Mouse (Mus musculus): ENCODE data around the gene Mvb12b. TPM values are rescaled to one million over a fixed set of nuclear protein-coding genes. Genes with fewer than 3 reads are reported as not detected.
"Not testable (repeated sequence)": the region's sequence is repeated elsewhere in the genome, so short reads cannot be mapped to it uniquely, and the experiment has no call there.

Mvb12b gene
- polyA plus RNA-seq, 1 experiment from 2014 or later, result 67.0 TPM

- H3K4me3 ChIP-seq, result no peak overlapping the region
- no peaks in the 10 kb centered on the region for H3K4me1 ChIP-seq
- H3K27ac ChIP-seq, result no peak overlapping the region
- no peaks in the 10 kb centered on the region for H3K36me3 ChIP-seq (replicated peaks)
- H3K9ac ChIP-seq, result no peak overlapping the region
- H3K27me3 ChIP-seq (replicated peaks), result no peaks in the 10 kb centered on the region
- no peak for ATAC-seq (replicated peaks)
- 78% methylated on average over 3 of the region's 3 CpGs for WGBS
- no peak overlapping the region for H3K4me2 ChIP-seq
- H3K9me3 ChIP-seq, result no peaks in the 10 kb centered on the region
Observed at GRCm38 (mm10) chr2:33914334-33914733, 26.6 kb upstream of the Mvb12b start.

- H3K9me3 ChIP-seq; H3K4me2 ChIP-seq; H3K9ac ChIP-seq; H3K36me3 ChIP-seq (replicated peaks); H3K27me3 ChIP-seq (replicated peaks); ATAC-seq (replicated peaks); H3K4me1 ChIP-seq; H3K27ac ChIP-seq; H3K4me3 ChIP-seq: not testable (repeated sequence)
- WGBS, result 69% methylated on average over 1 of the region's 1 CpGs
Observed at GRCm38 (mm10) chr2:33913598-33913997, 25.9 kb upstream of the Mvb12b start.

- Histone ChIP-seq H3K4me2 (no peak overlapping the region), H3K36me3 (replicated peaks) (no peaks in the 10 kb centered on the region), H3K27me3 (replicated peaks) (no peaks in the 10 kb centered on the region), H3K9me3 (no peaks in the 10 kb centered on the region), H3K9ac (no peak overlapping the region), H3K4me3 (no peak overlapping the region), H3K27ac (no peak overlapping the region), H3K4me1 (no peaks in the 10 kb centered on the region)
- no peak for ATAC-seq (replicated peaks)
- 73% methylated on average over 3 of the region's 3 CpGs for WGBS
Observed at GRCm38 (mm10) chr2:33912741-33913140, 25.0 kb upstream of the Mvb12b start.

- no peaks in the 10 kb centered on the region for H3K4me1 ChIP-seq
- H3K4me2 ChIP-seq, result no peak overlapping the region
- H3K27me3 ChIP-seq (replicated peaks), result no peaks in the 10 kb centered on the region
- H3K27ac ChIP-seq, result no peak overlapping the region
- H3K9me3 ChIP-seq, result no peaks in the 10 kb centered on the region
- no peak overlapping the region for H3K4me3 ChIP-seq
- H3K9ac ChIP-seq, result no peak overlapping the region
- no peaks in the 10 kb centered on the region for H3K36me3 ChIP-seq (replicated peaks)
- 61% methylated on average over 8 of the region's 8 CpGs for WGBS
- ATAC-seq (replicated peaks), result no peak
Observed at GRCm38 (mm10) chr2:33908374-33908773, 20.6 kb upstream of the Mvb12b start.

GRCm38 (mm10) chr2:33907174-33907573 is 19.4 kb upstream of the Mvb12b start:
- 92% methylated on average over 6 of the region's 6 CpGs for WGBS
- no peak overlapping the region for H3K27ac ChIP-seq
- no peaks in the 10 kb centered on the region for H3K36me3 ChIP-seq (replicated peaks)

DNA sequence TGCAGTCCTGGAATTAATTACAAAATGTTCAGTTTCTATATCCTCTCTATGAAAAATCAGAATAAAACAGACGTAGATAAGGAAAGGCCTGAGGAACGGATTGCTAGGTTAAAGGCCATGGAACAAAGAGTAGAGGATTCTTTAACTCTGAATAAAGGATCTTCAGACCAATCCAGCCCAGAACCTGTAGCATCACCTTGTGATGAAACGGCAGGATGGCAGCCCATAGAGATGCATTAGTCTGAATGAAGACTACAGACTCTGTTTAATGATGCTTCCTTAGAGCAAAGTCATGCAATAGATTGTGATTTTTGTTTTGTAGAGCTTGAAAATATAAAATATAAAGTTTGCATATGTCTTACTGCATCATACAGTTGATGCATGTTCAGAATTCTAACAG is 8.1 kb upstream of the Mvb12b start:
- ATAC-seq (replicated peaks), result no peak
- H3K36me3 ChIP-seq (replicated peaks), result no peaks in the 10 kb centered on the region
- no peak overlapping the region for H3K9ac ChIP-seq
- H3K9me3 ChIP-seq, result no peaks in the 10 kb centered on the region
- no peaks in the 10 kb centered on the region for H3K27me3 ChIP-seq (replicated peaks)
- H3K4me2 ChIP-seq, result no peak overlapping the region
- no peak overlapping the region for H3K27ac ChIP-seq
- WGBS, result 78% methylated on average over 3 of the region's 3 CpGs
- H3K4me3 ChIP-seq, result no peak overlapping the region
- no peaks in the 10 kb centered on the region for H3K4me1 ChIP-seq

More at GRCm38 (mm10) chr2:33907174-33907573, 19.4 kb upstream of the Mvb12b start:
- ATAC-seq (replicated peaks), result no peak
- no peaks in the 10 kb centered on the region for H3K27me3 ChIP-seq (replicated peaks)
- H3K9me3 ChIP-seq, result no peaks in the 10 kb centered on the region
- no peak overlapping the region for H3K9ac ChIP-seq
- H3K4me2 ChIP-seq, result no peak overlapping the region
- no peak overlapping the region for H3K4me3 ChIP-seq
- H3K4me1 ChIP-seq, result no peaks in the 10 kb centered on the region

- no peak for ATAC-seq (replicated peaks)
- no peak overlapping the region for H3K27ac ChIP-seq
- no peaks in the 10 kb centered on the region for H3K9me3 ChIP-seq
- H3K9ac ChIP-seq, result no peak overlapping the region
- H3K36me3 ChIP-seq (replicated peaks), result no peaks in the 10 kb centered on the region
- no peaks in the 10 kb centered on the region for H3K27me3 ChIP-seq (replicated peaks)
- no peak overlapping the region for H3K4me2 ChIP-seq
- no peak overlapping the region for H3K4me3 ChIP-seq
- H3K4me1 ChIP-seq, result peaks cover 2% of the 10 kb centered on the region; the same call in 1 of the 2 replicates
- 82% methylated on average over 3 of the region's 3 CpGs for WGBS
Observed at GRCm38 (mm10) chr2:33893151-33893550, 5.4 kb upstream of the Mvb12b start.

DNA sequence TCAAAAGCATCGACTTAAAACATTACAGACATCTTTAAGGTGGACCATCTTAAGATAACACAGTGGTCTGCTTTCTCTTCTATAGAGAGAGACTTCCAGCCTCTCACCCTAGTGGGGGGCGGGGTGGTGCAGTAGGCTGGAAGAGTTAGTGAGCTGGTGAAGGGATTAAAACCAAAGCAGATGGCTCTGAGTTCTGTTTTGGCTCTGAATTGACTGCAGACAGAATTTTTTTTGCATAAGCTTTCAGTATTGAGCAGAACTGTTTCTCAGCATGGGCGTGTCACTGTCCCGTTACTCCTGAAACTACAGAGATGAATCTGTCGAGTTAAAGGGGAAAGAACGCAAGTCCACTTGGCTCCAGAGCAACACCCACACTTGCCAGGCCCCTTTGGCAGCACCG is 4.6 kb upstream of the Mvb12b start:
- no peak overlapping the region for H3K4me3 ChIP-seq
- no peak overlapping the region for H3K9ac ChIP-seq
- H3K4me2 ChIP-seq, result no peak overlapping the region
- 74% methylated on average over 7 of the region's 7 CpGs for WGBS
- ATAC-seq (replicated peaks), result no peak
- no peaks in the 10 kb centered on the region for H3K27me3 ChIP-seq (replicated peaks)
- H3K9me3 ChIP-seq, result no peaks in the 10 kb centered on the region
- H3K27ac ChIP-seq, result no peak overlapping the region
- H3K4me1 ChIP-seq, result peaks cover 9% of the 10 kb centered on the region
- H3K36me3 ChIP-seq (replicated peaks), result no peaks in the 10 kb centered on the region

GRCm38 (mm10) chr2:33888100-33888385 is 297 bp upstream of the Mvb12b start:
- Histone ChIP-seq H3K9ac (peak overlapping the region; percentile 98), H3K9me3 (no peaks in the 10 kb centered on the region), H3K27me3 (replicated peaks) (no peaks in the 10 kb centered on the region), H3K27ac (peak overlapping the region; percentile 99), H3K4me1 (peaks cover 37% of the 10 kb centered on the region), H3K4me3 (peak overlapping the region; percentile 84), H3K36me3 (replicated peaks) (no peaks in the 10 kb centered on the region), H3K4me2 (peak overlapping the region; percentile 88)
- WGBS, result 39% methylated on average over 6 of the region's 6 CpGs
- no peak for ATAC-seq (replicated peaks)

DNA sequence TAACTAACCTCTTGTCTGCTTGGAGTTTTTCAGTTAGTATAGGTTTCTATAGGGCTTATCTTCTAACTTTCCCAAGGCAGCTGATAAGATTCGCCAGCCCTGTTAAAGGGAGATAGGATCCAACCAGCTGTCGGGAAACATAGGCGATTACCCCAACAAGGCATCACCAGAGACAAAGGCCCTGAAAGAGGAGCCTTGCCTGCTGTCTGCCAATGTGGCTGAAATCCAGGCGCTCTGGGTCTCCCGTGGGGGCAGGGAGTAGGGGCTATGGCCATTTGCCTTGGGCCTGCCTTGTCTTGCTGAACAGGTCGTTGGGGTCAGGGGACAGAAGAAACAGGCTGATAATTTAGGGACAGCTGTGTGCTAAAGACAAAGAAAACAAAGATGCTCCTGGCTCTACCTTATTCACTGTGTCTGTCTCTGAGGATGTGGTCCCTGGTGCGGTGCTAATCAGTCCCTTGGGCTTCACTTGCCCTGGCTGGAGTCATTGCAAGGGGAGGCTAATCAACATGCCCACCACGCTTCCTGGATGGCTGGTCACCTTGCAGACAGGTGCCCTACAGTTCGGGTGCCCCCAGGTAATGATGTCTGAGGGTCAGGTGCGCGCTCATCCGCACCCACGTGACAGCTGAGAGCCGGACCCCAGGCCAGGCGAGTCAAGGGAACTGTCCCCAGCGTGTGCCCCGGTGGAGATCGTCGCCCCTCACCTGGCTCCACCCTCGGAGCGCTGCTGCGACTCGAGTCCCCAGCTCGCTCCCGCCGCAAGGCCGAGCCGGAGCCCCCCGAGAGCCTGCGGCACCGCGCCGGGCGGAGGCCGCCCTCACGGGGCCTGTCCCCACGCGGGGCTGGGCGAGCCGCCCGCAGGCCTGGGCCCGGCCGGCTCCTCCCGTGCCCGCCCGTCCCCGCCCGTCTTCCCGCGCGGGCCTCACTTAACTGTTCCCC is 1.1 kb downstream of the Mvb12b start:
- H3K4me3 ChIP-seq, result peak overlapping the region; percentile 84
- 1% methylated on average over 46 of the region's 51 CpGs for WGBS
- H3K27me3 ChIP-seq (replicated peaks), result no peaks in the 10 kb centered on the region
- H3K4me2 ChIP-seq, result peak overlapping the region; percentile 88
- ATAC-seq (replicated peaks), result peak; percentile 77
- H3K9ac ChIP-seq, result peak overlapping the region; percentile 98
- H3K36me3 ChIP-seq (replicated peaks), result no peaks in the 10 kb centered on the region
- H3K27ac ChIP-seq, result peak overlapping the region; percentile 99
- peaks cover 45% of the 10 kb centered on the region for H3K4me1 ChIP-seq
- no peaks in the 10 kb centered on the region for H3K9me3 ChIP-seq

GRCm38 (mm10) chr2:33885264-33885651 is 2.5 kb downstream of the Mvb12b start:
- Histone ChIP-seq H3K27me3 (replicated peaks) (no peaks in the 10 kb centered on the region), H3K4me3 (peak overlapping the region; percentile 84; the same call in 1 of the 2 replicates), H3K9ac (no peak overlapping the region), H3K36me3 (replicated peaks) (no peaks in the 10 kb centered on the region), H3K27ac (0 out of 2 replicates have a peak overlapping the region, but pooled peaks have one; percentile 49), H3K4me1 (peaks cover 45% of the 10 kb centered on the region), H3K4me2 (peak overlapping the region; percentile 88), H3K9me3 (no peaks in the 10 kb centered on the region)
- WGBS, result 71% methylated on average over 3 of the region's 3 CpGs
- ATAC-seq (replicated peaks), result no peak

DNA sequence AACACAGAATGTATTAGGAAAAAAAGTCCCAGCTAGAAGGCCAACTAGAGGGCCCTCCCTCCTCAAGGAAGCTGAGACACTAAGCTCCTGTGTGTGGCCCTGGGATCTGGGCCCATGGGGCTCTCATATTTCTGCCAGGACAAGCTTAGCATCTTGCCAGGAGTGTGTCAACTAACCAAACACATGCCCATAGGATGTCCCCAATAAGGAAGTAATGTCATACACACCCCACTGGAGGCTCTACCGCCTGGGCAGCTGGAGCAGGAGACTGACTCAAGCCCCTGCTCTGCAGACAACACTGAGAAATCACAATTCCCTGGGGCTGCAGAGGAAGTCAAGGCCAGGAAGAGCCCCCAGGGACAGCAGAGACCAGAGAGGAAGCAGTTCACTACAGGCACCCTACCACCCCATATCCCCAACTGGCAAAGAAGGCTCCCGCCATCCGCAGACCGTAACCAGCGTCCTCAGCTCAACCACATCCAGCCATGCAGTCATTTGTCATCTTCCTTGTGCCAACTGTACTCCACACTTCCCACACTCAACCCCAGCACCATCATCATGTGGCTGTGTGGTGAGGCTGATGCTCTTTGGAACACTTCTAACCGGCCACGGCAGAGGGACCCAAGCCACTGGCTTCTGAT is 3.0 kb downstream of the Mvb12b start:
- Histone ChIP-seq H3K27me3 (replicated peaks) (no peaks in the 10 kb centered on the region), H3K36me3 (replicated peaks) (no peaks in the 10 kb centered on the region), H3K27ac (peak overlapping the region; percentile 49; the same call in 1 of the 2 replicates), H3K9me3 (no peaks in the 10 kb centered on the region), H3K9ac (no peak overlapping the region), H3K4me3 (peak overlapping the region; percentile 84; the same call in 1 of the 2 replicates), H3K4me2 (peak overlapping the region; percentile 88), H3K4me1 (peaks cover 47% of the 10 kb centered on the region)
- ATAC-seq (replicated peaks), result no peak
- 82% methylated on average over 7 of the region's 7 CpGs for WGBS

Data from midbrain, embryonic 15.5 days (tissue).